Mouse (Mus musculus) limb, embryonic 14.5 days (tissue): ENCODE measurements at regions not wholly inside any gene's neighbourhood (a gene's known extent, or its start where the extent isn't known, plus 50 kb on each side); places are given as distances from the start of the nearest gene placed in this dataset.

ENCODE experiments used
- ATAC-seq: fragments of 200-750 bp; cut with Nextera tagmentation; 2 replicates; pipeline ENCODE4 v1.8.0; 2017; ENCODE audit warnings: low read depth, moderate number of reproducible peaks, moderate TSS enrichment; ENCODE audit not compliant: low FRiP score
- DNase-seq: peaks from one replicate; pipeline ENCODE4 v3.0.0-alpha.2; 2015; ENCODE audit warnings: low spot score
- H3K27ac ChIP-seq: fragments of 300-500 bp; sonication (generic); replicated peaks from 2 replicates; pipeline ENCODE4 v1.5.1; 2014; ENCODE audit warnings: low read depth, mild to moderate bottlenecking, low read length, moderate library complexity, mixed read lengths
- H3K27me3 ChIP-seq: fragments of 300-500 bp; sonication (generic); 2 replicates; pipeline ENCODE4 v1.6.1; 2014; ENCODE audit warnings: low read length, mixed read lengths; ENCODE audit not compliant: control insufficient read depth, insufficient read depth
- H3K36me3 ChIP-seq: fragments of 300-500 bp; sonication (generic); 2 replicates; pipeline ENCODE4 v1.6.1; 2014; ENCODE audit warnings: mild to moderate bottlenecking, low read length, moderate library complexity, mixed read lengths; ENCODE audit not compliant: control insufficient read depth, insufficient read depth
- H3K4me1 ChIP-seq: fragments of 300-500 bp; sonication (generic); 2 replicates; pipeline ENCODE4 v1.6.1; 2014; ENCODE audit warnings: antibody characterized with exemption, low read length, mixed read lengths; ENCODE audit not compliant: control insufficient read depth, insufficient read depth
- H3K4me2 ChIP-seq: fragments of 300-500 bp; sonication (generic); replicated peaks from 2 replicates; pipeline ENCODE4 v1.6.1; 2014; ENCODE audit warnings: low read depth, mild to moderate bottlenecking, low read length, moderate library complexity; ENCODE audit not compliant: severe bottlenecking
- H3K4me3 ChIP-seq: fragments of 300-500 bp; sonication (generic); replicated peaks from 2 replicates; pipeline ENCODE4 v1.5.1; 2014; ENCODE audit warnings: low read length
- H3K9ac ChIP-seq: fragments of 300-500 bp; sonication (generic); 2 replicates; pipeline ENCODE4 v1.6.1; 2014; ENCODE audit warnings: mild to moderate bottlenecking, low read depth, low read length, moderate library complexity; ENCODE audit not compliant: severe bottlenecking
- H3K9me3 ChIP-seq: fragments of 300-500 bp; sonication (generic); 2 replicates; pipeline ENCODE4 v1.6.1; 2016; ENCODE audit warnings: low read length; ENCODE audit not compliant: control insufficient read depth
- POLR2A ChIP-seq: fragments of 200-500 bp; IDR thresholded peaks from 2 replicates; pipeline ENCODE4 v1.8.0; 2012; ENCODE audit warnings: inconsistent platforms, mild to moderate bottlenecking, moderate library complexity, borderline replicate concordance; ENCODE audit not compliant: insufficient read depth, insufficient read length; ENCODE audit errors: extremely low read depth
- WGBS: fragments of 180-500 bp; shearing (Covaris S2); extraction: QIAGEN DNeasy Blood & Tissue Kit; methylation state at CpG from one replicate; pipeline ENCODE4 v1.1.7; 2014; 5-methylcytosine and 5-hydroxymethylcytosine counted together

GRCm38 (mm10) chr9:98675612-98676011, 74.2 kb upstream of the Mrps22 start:
- ATAC-seq = no peak

GRCm38 (mm10) chr9:98673461-98674114, 72.1 kb upstream of the Mrps22 start:
- no peak overlapping the region for H3K4me2 ChIP-seq
- H3K9ac ChIP-seq = no peak overlapping the region
- H3K4me3 ChIP-seq = no peak overlapping the region
- no peaks in the 10 kb centered on the region for H3K27me3 ChIP-seq
- no peak for DNase-seq
- H3K36me3 ChIP-seq = no peaks in the 10 kb centered on the region
- TF ChIP-seq POLR2A = no peak
- no peaks in the 10 kb centered on the region for H3K4me1 ChIP-seq
- 83% methylated on average over 13 of the region's 13 CpGs for WGBS
- H3K9me3 ChIP-seq = no peaks in the 10 kb centered on the region
- ATAC-seq = no peak
- no peak overlapping the region for H3K27ac ChIP-seq

More at GRCm38 (mm10) chr9:98675612-98676011, 74.2 kb upstream of the Mrps22 start:
- Histone ChIP-seq H3K4me3 (no peak overlapping the region), H3K4me2 (no peak overlapping the region), H3K9me3 (no peaks in the 10 kb centered on the region), H3K27me3 (no peaks in the 10 kb centered on the region), H3K27ac (no peak overlapping the region), H3K4me1 (no peaks in the 10 kb centered on the region), H3K9ac (no peak overlapping the region), H3K36me3 (no peaks in the 10 kb centered on the region)
- TF ChIP-seq POLR2A = no peak
- DNase-seq = no peak
- whole genome bisulfite sequencing = 84% methylated on average over 7 of the region's 7 CpGs

- Histone ChIP-seq H3K27ac (no peak overlapping the region), H3K4me1 (no peaks in the 10 kb centered on the region), H3K9me3 (no peaks in the 10 kb centered on the region), H3K4me3 (no peak overlapping the region), H3K36me3 (no peaks in the 10 kb centered on the region), H3K9ac (no peak overlapping the region), H3K4me2 (no peak overlapping the region), H3K27me3 (no peaks in the 10 kb centered on the region)
- 52% methylated on average over 9 of the region's 9 CpGs for WGBS
- TF ChIP-seq POLR2A = no peak
- DNase-seq (no peak), ATAC-seq (no peak)
These were observed 70.9 kb upstream of the Mrps22 start for GRCm38 (mm10) chr9:98672361-98672760.

GRCm38 (mm10) chr9:98668423-98669330, 67.2 kb upstream of the Mrps22 start:
- no peak for TF ChIP-seq POLR2A
- no peaks in the 10 kb centered on the region for H3K9me3 ChIP-seq
- no peaks in the 10 kb centered on the region for H3K27me3 ChIP-seq
- no peak overlapping the region for H3K27ac ChIP-seq
- DNase-seq (no peak), ATAC-seq (no peak)
- no peak overlapping the region for H3K4me2 ChIP-seq
- no peaks in the 10 kb centered on the region for H3K36me3 ChIP-seq
- no peaks in the 10 kb centered on the region for H3K4me1 ChIP-seq
- no peak overlapping the region for H3K9ac ChIP-seq
- no peak overlapping the region for H3K4me3 ChIP-seq
- 56% methylated on average over 23 of the region's 23 CpGs for whole genome bisulfite sequencing

- Histone ChIP-seq H3K4me1 (no peaks in the 10 kb centered on the region), H3K9me3 (no peaks in the 10 kb centered on the region), H3K9ac (no peak overlapping the region), H3K36me3 (no peaks in the 10 kb centered on the region), H3K4me3 (no peak overlapping the region), H3K27me3 (no peaks in the 10 kb centered on the region), H3K4me2 (no peak overlapping the region), H3K27ac (no peak overlapping the region)
- 96% methylated on average over 3 of the region's 3 CpGs for WGBS
- no peak for TF ChIP-seq POLR2A
- no peak for DNase-seq
- no peak for ATAC-seq
These were observed 65.6 kb upstream of the Mrps22 start for GRCm38 (mm10) chr9:98667072-98667471.
